Mouse (Mus musculus): ENCODE data around the gene Uap1l1. TPM values are rescaled to one million over a fixed set of nuclear protein-coding genes. Genes with fewer than 3 reads are reported as not detected.

Gene Uap1l1
- polyA plus RNA-seq, 1 experiment = 2.4 TPM

- DNase-seq (ENCODE audit: low read depth) = no peak
- no peak for TF ChIP-seq CTCF (IDR thresholded peaks at IDR 0.05; ENCODE audit: borderline replicate concordance, extremely low read depth, insufficient read depth, insufficient read length)
- no peak for TF ChIP-seq POLR2A (IDR thresholded peaks at IDR 0.05; ENCODE audit: borderline replicate concordance, extremely low read depth, insufficient read depth, insufficient read length, poor library complexity, severe bottlenecking)
Observed at GRCm38 (mm10) chr2:25364313-25364712, 1.2 kb downstream of the Uap1l1 start.

DNA sequence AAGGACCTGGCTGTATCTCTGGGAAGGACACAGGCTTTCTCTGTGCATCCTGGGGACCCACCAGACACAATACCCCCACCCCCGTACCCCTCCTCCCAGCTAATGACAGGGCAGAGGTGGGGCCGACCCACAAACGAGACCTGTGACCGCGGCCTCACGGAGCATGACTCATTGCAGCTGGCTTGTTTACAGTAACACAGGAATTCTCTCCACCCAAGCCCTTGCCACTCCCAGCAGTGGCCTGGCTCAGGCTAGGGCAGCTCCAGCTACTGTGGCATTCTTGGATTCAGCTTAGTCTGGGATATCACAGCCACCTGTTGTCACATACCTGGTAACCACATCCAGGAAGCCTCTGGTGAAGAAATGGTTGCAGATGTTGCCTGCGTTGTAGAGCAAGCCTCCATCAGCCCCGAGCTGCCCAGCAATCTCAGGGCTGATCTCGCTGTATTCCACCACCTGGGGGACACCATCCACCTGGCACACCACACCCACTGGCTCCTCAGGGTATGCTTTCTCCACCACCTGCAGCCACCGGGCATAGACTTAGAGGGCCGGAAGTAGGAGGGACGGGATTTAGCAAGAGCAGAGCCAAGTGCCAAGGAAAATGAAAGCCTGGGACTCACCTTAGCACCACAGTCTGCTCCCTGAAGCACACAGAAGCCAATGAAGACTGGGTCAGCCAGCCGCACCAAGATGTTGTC is 1.9 kb downstream of the Uap1l1 start:
- TF ChIP-seq CTCF (IDR thresholded peaks at IDR 0.05; ENCODE audit: borderline replicate concordance, extremely low read depth, insufficient read depth, insufficient read length) (no peak), POLR2A (IDR thresholded peaks at IDR 0.05; ENCODE audit: borderline replicate concordance, extremely low read depth, insufficient read depth, insufficient read length, poor library complexity, severe bottlenecking) (no peak)
- no peak for DNase-seq (ENCODE audit: low read depth)

DNA sequence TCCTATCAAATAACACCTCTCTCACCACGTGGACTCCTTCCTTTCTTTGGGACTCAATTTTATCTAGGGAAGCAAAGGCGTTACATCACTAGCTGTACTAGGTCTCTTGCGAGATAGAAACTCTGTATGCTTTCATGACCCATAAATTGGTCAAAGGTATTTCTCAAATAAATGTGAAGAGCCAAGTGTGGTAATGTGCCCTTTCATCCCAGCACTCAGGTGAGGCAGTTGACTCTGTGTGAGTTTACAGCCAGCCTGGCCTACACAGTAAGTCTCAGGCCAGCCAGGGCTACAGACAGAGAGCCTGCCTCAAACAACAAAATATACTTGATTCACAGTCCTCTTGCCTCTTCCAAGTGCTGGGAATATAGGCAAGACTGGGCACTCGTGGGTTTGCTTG is 5.6 kb downstream of the Uap1l1 start:
- DNase-seq (ENCODE audit: low read depth) = no peak
- TF ChIP-seq CTCF (IDR thresholded peaks at IDR 0.05; ENCODE audit: borderline replicate concordance, extremely low read depth, insufficient read depth, insufficient read length) (no peak), POLR2A (IDR thresholded peaks at IDR 0.05; ENCODE audit: borderline replicate concordance, extremely low read depth, insufficient read depth, insufficient read length, poor library complexity, severe bottlenecking) (no peak)

DNA sequence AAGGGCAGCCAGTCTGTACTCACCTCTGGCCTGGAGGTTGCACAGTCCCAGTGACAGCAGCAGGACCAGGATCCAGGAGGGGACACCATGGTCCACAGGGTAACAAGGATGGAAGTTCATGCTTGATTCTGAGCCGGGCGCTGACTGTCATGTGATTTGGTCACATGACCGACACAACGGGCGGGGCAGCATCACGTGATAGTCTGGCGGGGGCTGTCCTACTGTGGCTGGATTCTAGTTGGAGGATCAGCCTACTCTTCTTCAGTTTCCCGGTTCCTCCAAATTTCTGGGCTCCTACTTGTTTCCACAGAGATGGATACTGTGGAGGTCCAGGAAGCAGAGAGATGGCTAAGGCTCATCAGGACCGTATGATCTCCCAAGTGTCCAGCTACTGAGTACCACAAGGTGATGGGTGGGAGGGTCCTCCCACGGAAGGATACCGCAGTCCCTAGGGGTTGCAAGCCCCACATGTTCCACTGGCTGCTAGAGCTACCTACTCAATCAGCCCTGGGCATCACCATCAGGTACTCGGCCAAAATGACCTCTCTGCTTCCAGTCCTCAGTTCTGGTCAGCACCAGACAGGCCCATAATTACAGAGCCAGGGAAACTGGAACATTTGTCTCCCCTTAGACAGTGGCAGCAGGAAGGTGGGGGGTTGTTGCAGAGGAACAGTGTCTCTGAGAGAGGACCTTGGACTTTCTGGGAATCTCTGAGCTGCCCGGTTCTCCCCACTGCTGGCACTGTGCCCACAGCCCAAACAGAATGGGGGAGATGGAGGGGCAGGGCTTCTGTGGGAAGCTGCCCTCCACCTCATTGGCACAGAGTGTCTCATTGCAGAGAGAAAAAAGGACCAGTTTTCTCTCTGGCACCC is 9.0 kb downstream of the Uap1l1 start, which contains the start of gene Dpp7:
Gene Dpp7 (minus strand): TSS at position 152 of the 872 bp plus-strand sequence.
- peak; percentile 93 for DNase-seq (ENCODE audit: low read depth)
- TF ChIP-seq POLR2A (IDR thresholded peaks at IDR 0.05; ENCODE audit: borderline replicate concordance, extremely low read depth, insufficient read depth, insufficient read length, poor library complexity, severe bottlenecking) (peak; percentile 28; the same call in 1 of the 2 replicates), CTCF (IDR thresholded peaks at IDR 0.05; ENCODE audit: borderline replicate concordance, extremely low read depth, insufficient read depth, insufficient read length) (no peak)

DNA sequence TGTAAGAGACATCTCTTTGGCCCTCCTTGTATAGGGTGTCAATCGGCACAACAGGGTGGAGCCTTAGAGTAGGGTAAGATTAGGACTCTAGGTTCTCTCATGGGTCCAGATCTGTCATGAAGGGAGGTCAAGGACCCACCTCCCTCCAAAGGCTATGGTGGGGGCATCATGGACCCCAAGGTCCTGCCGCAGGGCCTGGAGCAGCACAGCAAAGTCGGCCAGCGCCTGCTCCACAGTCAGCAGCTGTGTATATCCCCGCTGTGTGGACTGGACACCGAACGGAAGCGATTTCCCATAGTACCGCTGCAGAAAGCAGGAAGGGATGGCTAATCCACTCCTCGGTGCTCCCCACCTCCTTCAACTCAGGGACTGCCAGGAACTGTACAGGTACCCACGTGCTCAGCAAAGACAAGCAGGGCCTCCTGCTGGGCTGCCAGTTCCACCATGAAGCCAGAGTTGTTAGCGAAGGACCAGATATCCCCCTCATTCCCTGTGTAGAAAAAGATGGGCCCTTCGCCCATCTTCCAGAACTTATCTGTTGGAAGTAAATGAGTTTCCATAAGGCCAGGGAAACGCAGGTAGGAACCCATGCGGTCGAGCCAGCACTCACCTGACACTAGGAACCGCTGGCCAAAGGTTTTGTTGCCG is 9.9 kb downstream of the Uap1l1 start:
- DNase-seq (ENCODE audit: low read depth) = no peak
- TF ChIP-seq CTCF (IDR thresholded peaks at IDR 0.05; ENCODE audit: borderline replicate concordance, extremely low read depth, insufficient read depth, insufficient read length) (no peak), POLR2A (IDR thresholded peaks at IDR 0.05; ENCODE audit: borderline replicate concordance, extremely low read depth, insufficient read depth, insufficient read length, poor library complexity, severe bottlenecking) (no peak)

DNA sequence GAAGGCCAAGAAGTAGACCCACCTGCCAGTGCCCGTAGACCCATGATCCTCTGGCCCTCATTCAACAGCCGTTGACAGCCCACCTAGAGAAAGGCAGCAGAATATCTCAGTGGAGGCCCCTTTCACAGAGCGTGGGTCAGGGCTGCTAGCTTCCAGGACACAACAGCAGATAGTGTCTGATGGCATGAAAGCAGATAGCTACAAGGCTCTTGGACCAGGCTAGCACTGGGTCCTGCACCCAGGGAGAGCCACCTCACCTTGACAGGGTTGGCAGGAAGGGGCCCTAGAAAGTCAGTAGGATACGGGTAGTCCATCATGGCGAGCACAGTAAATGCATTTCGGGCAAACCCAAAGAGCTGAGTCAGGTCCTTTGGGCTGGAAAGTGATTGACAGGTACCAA is 11.3 kb downstream of the Uap1l1 start:
- TF ChIP-seq CTCF (IDR thresholded peaks at IDR 0.05; ENCODE audit: borderline replicate concordance, extremely low read depth, insufficient read depth, insufficient read length) (no peak), POLR2A (IDR thresholded peaks at IDR 0.05; ENCODE audit: borderline replicate concordance, extremely low read depth, insufficient read depth, insufficient read length, poor library complexity, severe bottlenecking) (no peak)
- no peak for DNase-seq (ENCODE audit: low read depth)

DNA sequence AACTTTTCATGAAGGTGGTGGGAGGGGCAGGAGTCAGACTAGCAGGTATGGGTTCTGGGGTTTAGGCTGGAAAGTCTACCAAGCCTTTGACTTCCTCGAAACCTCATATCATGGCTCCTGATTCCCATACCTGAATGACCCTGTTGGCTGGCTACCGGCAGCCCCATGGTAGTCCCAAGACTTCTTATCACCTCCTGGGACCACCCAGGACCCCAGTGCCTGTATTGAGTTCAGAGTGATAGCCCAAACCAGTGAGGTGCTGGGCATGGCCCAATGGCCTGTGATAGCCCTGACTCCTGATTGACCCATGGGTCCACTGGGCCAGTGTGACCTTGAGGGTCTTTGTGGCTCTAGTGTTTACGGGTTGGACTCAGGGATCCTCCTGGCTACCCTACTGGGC is 14.8 kb downstream of the Uap1l1 start:
- no peak for DNase-seq (ENCODE audit: low read depth)
- no peak for TF ChIP-seq POLR2A (IDR thresholded peaks at IDR 0.05; ENCODE audit: borderline replicate concordance, extremely low read depth, insufficient read depth, insufficient read length, poor library complexity, severe bottlenecking)
- TF ChIP-seq CTCF (IDR thresholded peaks at IDR 0.05; ENCODE audit: borderline replicate concordance, extremely low read depth, insufficient read depth, insufficient read length) = no peak

DNA sequence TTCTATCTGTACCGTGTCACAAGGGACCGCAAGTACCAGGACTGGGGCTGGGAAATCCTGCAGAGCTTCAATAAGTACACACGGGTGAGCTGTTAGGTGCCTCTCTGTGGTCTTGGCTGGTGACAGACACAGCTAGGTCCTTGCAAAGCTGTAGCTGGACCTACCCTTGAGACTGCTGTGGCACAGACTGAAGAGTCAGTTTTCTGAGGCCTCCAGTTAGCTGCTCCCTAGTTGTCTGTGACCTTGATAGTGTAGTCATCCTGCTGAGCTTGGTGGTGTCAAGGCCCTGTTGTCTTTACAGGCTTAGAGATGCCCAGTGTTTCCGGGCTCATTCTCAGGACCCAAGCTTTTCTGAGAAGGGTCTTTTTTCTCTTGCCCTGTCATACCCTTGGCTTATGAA is 16.0 kb downstream of the Uap1l1 start:
- TF ChIP-seq POLR2A (IDR thresholded peaks at IDR 0.05; ENCODE audit: borderline replicate concordance, extremely low read depth, insufficient read depth, insufficient read length, poor library complexity, severe bottlenecking) (no peak), CTCF (IDR thresholded peaks at IDR 0.05; ENCODE audit: borderline replicate concordance, extremely low read depth, insufficient read depth, insufficient read length) (no peak)
- no peak for DNase-seq (ENCODE audit: low read depth)

GRCm38 (mm10) chr2:25348162-25348561 is 17.3 kb downstream of the Uap1l1 start:
- DNase-seq (ENCODE audit: low read depth) = no peak
- TF ChIP-seq POLR2A (IDR thresholded peaks at IDR 0.05; ENCODE audit: borderline replicate concordance, extremely low read depth, insufficient read depth, insufficient read length, poor library complexity, severe bottlenecking) (no peak), CTCF (IDR thresholded peaks at IDR 0.05; ENCODE audit: borderline replicate concordance, extremely low read depth, insufficient read depth, insufficient read length) (no peak)

GRCm38 (mm10) chr2:25338303-25338702 is 27.2 kb downstream of the Uap1l1 start:
- no peak for DNase-seq (ENCODE audit: low read depth)
- TF ChIP-seq POLR2A (IDR thresholded peaks at IDR 0.05; ENCODE audit: borderline replicate concordance, extremely low read depth, insufficient read depth, insufficient read length, poor library complexity, severe bottlenecking) = no peak
- no peak for TF ChIP-seq CTCF (IDR thresholded peaks at IDR 0.05; ENCODE audit: borderline replicate concordance, extremely low read depth, insufficient read depth, insufficient read length)

- TF ChIP-seq CTCF (IDR thresholded peaks at IDR 0.05; ENCODE audit: borderline replicate concordance, extremely low read depth, insufficient read depth, insufficient read length) = no peak
- no peak for TF ChIP-seq POLR2A (IDR thresholded peaks at IDR 0.05; ENCODE audit: borderline replicate concordance, extremely low read depth, insufficient read depth, insufficient read length, poor library complexity, severe bottlenecking)
- DNase-seq (ENCODE audit: low read depth) = no peak
Observed at GRCm38 (mm10) chr2:25333569-25333968, 31.9 kb downstream of the Uap1l1 start.

All from brain, embryonic 14.5 days (tissue).